Mouse (Mus musculus): ENCODE data around the gene Gins2.

DNA sequence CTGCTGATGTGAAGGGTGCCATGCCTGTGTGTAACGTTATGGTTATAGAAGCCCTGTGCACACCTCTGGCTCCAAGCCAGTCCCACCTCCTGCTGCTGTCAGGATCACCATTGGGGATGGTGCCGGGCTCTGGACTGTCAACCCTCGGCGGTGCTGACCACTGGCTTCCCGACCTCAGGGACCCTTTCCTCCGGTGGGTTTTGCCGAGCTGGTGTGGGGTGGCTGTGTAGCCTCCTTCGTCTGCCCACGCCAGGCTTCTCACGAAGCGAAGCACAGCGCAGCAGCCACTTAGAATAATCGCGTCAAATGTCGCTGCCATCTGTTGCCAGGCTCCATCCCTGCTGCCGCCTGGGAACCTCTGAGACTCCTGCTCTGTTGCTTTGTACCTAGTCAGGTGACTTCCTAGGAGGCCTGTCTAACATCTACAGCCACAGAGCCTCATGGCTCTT lies 40.8 kb downstream of the Gins2 start:
- no peak for TF ChIP-seq CTCF (IDR thresholded peaks at IDR 0.05; ENCODE audit: low read depth)
- TF ChIP-seq EP300 (IDR thresholded peaks at IDR 0.05; ENCODE audit: low read depth), result no peak

Measured in liver, embryonic 14.5 days (tissue).